Mouse (Mus musculus): Measurements from ENCODE around the gene Invs.

The Invs gene

GRCm38 (mm10) chr4:48458436-48458835 is 178.9 kb downstream of the Invs start:
- DNase-seq (ENCODE audit: low read depth, low spot score): no peak

GRCm38 (mm10) chr4:48461060-48461459 is 181.5 kb downstream of the Invs start:
- no peak for DNase-seq (ENCODE audit: low read depth, low spot score)

- DNase-seq (ENCODE audit: low read depth, low spot score): no peak
These were observed 191.4 kb downstream of the Invs start for GRCm38 (mm10) chr4:48470977-48471376.

GRCm38 (mm10) chr4:48472052-48472791 is 192.7 kb downstream of the Invs start:
- peak; percentile 11 for DNase-seq (ENCODE audit: low read depth, low spot score)

- DNase-seq (ENCODE audit: low read depth, low spot score): peak; percentile 92
These were observed 193.5 kb downstream of the Invs start, which contains the start of gene Tex10 for GRCm38 (mm10) chr4:48472792-48473650. Gene Tex10 (minus strand): TSS chr4:48473459.

GRCm38 (mm10) chr4:48473651-48474011 is 194.1 kb downstream of the Invs start:
- no peak for DNase-seq (ENCODE audit: low read depth, low spot score)

- DNase-seq (ENCODE audit: low read depth, low spot score): no peak
These were observed 201.7 kb downstream of the Invs start for GRCm38 (mm10) chr4:48481287-48481686.

All from CD4-positive helper T cell, adult 2 months (primary cell).